Mouse (Mus musculus) bone marrow macrophage, adult 2 months (primary cell): Measurements from ENCODE around the gene Nepro. TPM values are rescaled to one million over a fixed set of nuclear protein-coding genes. Genes with fewer than 3 reads are reported as not detected.

ENCODE experiments used
- H3K27ac ChIP-seq: 2 replicates; pipeline ENCODE4 v1.5.1; 2012; ENCODE audit warnings: low read depth, low read length; ENCODE audit not compliant: insufficient read depth
- H3K4me1 ChIP-seq: 2 replicates; pipeline ENCODE4 v1.6.1; 2012; ENCODE audit warnings: low read length; ENCODE audit not compliant: control insufficient read depth, insufficient read depth
- H3K4me3 ChIP-seq: 2 replicates; pipeline ENCODE4 v1.5.1; 2012; ENCODE audit warnings: mild to moderate bottlenecking, low read length, moderate library complexity; ENCODE audit not compliant: insufficient read depth
- CTCF ChIP-seq: IDR thresholded peaks from 2 replicates; pipeline ENCODE4 v1.5.1; 2012; ENCODE audit warnings: low read depth, mild to moderate bottlenecking, low read length, moderate library complexity
- POLR2A ChIP-seq: IDR thresholded peaks from 2 replicates; pipeline ENCODE4 v1.6.1; 2012; ENCODE audit warnings: mild to moderate bottlenecking, low read depth, low read length, borderline replicate concordance
- polyA plus RNA-seq: library from polyadenylated mRNA; stranded (reverse); fragments of >200 nt; gene quantifications from 2 replicates; pipeline ENCODE4 v1.2.4, GENCODE M21; 2012; ENCODE audit not compliant: missing spikeins, insufficient read depth, insufficient read length

The Nepro gene
- polyA plus RNA-seq, 1 experiment: 5.8 TPM

GRCm38 (mm10) chr16:44702272-44702671 is 21.8 kb upstream of the Nepro start:
- TF ChIP-seq POLR2A: no peak
- TF ChIP-seq CTCF: no peak
- Histone ChIP-seq H3K4me1 (peaks cover 3% of the 10 kb centered on the region; the same call in 1 of the 2 replicates), H3K27ac (no peak overlapping the region), H3K4me3 (no peak overlapping the region)

DNA sequence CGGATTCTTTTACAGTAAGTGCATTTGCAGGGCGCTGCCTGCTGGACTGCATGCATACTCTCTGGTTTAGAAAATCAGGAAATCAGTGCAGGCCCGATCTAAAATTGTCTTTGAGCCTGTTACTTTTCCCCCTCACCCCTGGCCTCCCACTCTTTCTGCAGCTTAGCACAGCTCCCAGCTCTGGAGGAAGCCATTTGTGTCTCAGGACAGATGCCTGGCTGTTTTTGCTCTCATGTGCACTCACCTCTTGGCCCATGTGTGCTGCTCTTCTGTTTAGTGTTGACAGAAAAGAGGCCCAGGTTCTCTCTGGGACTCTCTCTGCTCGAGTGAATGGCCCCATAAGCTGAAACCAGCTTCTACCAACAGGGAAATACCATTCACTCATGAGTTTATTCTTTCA is 20.6 kb upstream of the Nepro start:
- no peak overlapping the region for H3K4me3 ChIP-seq
- no peaks in the 10 kb centered on the region for H3K4me1 ChIP-seq
- no peak overlapping the region for H3K27ac ChIP-seq
- TF ChIP-seq CTCF: no peak
- TF ChIP-seq POLR2A: no peak

- Histone ChIP-seq H3K4me3 (no peak overlapping the region), H3K4me1 (0 out of 2 replicates have a peak, but pooled peaks cover 2% of the 10 kb centered on the region), H3K27ac (no peak overlapping the region)
- TF ChIP-seq CTCF: no peak
- no peak for TF ChIP-seq POLR2A
Observed at GRCm38 (mm10) chr16:44716305-44717140, 7.6 kb upstream of the Nepro start.

DNA sequence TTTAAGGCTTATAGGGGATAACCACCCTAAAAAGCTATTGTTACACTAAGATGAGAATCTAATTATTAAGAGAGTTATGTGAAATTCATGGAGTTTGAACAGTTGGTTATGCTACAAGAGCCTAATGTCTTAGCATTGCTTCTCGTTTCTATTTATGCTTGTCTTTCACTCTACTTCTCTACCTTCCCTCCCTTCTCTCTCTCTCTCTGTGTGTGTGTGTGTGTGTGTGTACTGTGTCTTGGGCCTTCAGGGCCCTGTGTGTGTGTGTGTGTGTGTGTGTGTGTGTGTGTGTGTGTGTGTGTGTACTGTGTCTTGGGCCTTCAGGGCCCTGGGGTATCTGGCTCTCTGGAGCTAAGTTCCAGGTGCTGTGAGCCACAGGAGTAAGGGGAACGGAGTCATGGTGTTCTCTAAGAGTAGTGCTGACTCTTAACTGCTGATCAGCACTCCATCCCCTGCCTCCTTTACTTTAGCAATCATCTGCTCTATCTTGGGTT is 6.9 kb upstream of the Nepro start:
- H3K4me3 ChIP-seq: no peak overlapping the region
- H3K27ac ChIP-seq: no peak overlapping the region
- TF ChIP-seq POLR2A (no peak), CTCF (no peak)
- 0 out of 2 replicates have a peak, but pooled peaks cover 2% of the 10 kb centered on the region for H3K4me1 ChIP-seq

GRCm38 (mm10) chr16:44717838-44718237 is 6.3 kb upstream of the Nepro start:
- no peak overlapping the region for H3K27ac ChIP-seq
- no peak for TF ChIP-seq CTCF
- TF ChIP-seq POLR2A: no peak
- no peak overlapping the region for H3K4me3 ChIP-seq
- peaks cover 4% of the 10 kb centered on the region for H3K4me1 ChIP-seq

DNA sequence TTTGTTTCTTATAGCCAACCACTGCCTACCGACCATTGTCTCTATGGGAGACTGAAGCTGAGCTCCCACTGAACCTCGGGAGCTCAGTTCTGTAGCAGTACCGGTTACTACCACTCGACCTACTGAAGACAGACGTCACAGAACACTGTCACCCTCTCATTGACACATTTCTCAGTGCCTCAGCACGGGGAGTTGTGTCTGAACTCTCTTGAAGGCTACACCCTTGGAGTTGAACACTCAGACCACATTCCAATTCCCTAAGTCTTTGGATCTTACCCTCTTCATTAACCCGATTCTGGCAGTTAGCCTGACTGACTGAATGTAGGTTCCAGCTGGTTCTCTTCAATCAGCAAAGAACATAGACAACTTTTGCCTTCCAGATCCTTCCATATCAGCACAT is 4.8 kb upstream of the Nepro start:
- H3K4me3 ChIP-seq: no peak overlapping the region
- no peak overlapping the region for H3K27ac ChIP-seq
- TF ChIP-seq POLR2A (no peak), CTCF (no peak)
- H3K4me1 ChIP-seq: peaks cover 5% of the 10 kb centered on the region

- Histone ChIP-seq H3K27ac (no peak overlapping the region), H3K4me1 (peaks cover 5% of the 10 kb centered on the region), H3K4me3 (no peak overlapping the region)
- no peak for TF ChIP-seq POLR2A
- TF ChIP-seq CTCF: no peak
Observed at GRCm38 (mm10) chr16:44720518-44720917, 3.6 kb upstream of the Nepro start.

DNA sequence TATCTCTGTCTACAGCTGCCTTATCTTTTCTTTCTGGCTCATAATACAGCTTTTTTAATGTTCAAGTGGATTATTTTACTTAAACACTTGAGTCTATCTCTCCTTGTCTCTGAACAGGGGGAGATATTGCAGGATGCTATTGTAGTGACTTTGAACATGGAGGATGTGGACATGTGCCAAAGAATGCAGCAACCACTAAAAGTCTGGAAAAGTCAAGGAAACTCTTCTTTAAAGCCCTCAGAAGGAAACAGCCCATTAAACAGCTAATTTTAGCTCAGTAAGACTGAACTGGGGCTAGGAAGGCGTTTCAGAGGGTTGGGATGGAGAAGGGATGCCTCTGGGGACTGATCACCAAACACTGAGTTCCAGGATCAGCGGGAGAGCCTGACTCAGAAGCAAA is 1.4 kb upstream of the Nepro start:
- H3K4me1 ChIP-seq: peaks cover 7% of the 10 kb centered on the region
- no peak overlapping the region for H3K27ac ChIP-seq
- TF ChIP-seq POLR2A (no peak), CTCF (no peak)
- H3K4me3 ChIP-seq: no peak overlapping the region

- TF ChIP-seq CTCF (no peak), POLR2A (no peak)
- Histone ChIP-seq H3K27ac (peak overlapping the region; percentile 81), H3K4me1 (peaks cover 7% of the 10 kb centered on the region), H3K4me3 (peak overlapping the region; percentile 83)
Observed at GRCm38 (mm10) chr16:44724847-44725246, 746 bp downstream of the Nepro start.
